16 mouse cellular contexts compared by ENCODE assay signal in genomic region chr16:32934470-32934869, GRCm38 (mm10). TPM values are rescaled to one million over a fixed set of nuclear protein-coding genes. Genes with fewer than 3 reads are reported as not detected.
DNase-seq lines count a peak whose midpoint lies in the region; ATAC-seq and TF ChIP-seq lines count a peak whose summit lies in the region.
"Had no signal": no experiment of that assay in that cellular context is flagged by ENCODE, and none has a peak within 500 bp of the region (broad histone marks: within the 10 kb centered on the region; RNA-seq: fewer than 3 reads in every experiment).

No protein-coding gene starts in this region.

- TF ChIP-seq RAD21 in CH12.LX (IDR thresholded peaks at IDR 0.05; ENCODE audit: low read depth, low read length) = no peak

- DNase-seq in frontal cortex, adult 2 months (ENCODE audit: extremely low spot score in 1 of 2, low spot score in 1 of 2) = peak; percentile 27 to 60
- DNase-seq in frontal cortex, postnatal 25 days (ENCODE audit: low spot score in 2 of 2) = no peak
- DNase-seq in left cerebral cortex, postnatal 25 days (ENCODE audit: low spot score in 2 of 2) = peak; percentile 21 to 82
- DNase-seq in left cerebral cortex, postnatal 36 days (ENCODE audit: low spot score in 2 of 2) = no peak
- DNase-seq in CH12.LX (ENCODE audit: extremely low read depth) = peak; percentile 74
- peak; percentile 19 for DNase-seq in lung, postnatal 14 days
- DNase-seq in cerebellum, adult 9-11 months = no peak
- DNase-seq: cerebellum, adult 8-10 months; gastrocnemius, postnatal 10 days; midbrain, embryonic 14.5 days had no signal

- dilution Hi-C loops in CH12.LX (cut with MboI; ENCODE audit: extremely low pct_ligation_motif_present, extremely low pct_unique_long_range_greater_than_20kb, low sequenced_read_pairs) = no loop called here

- H3K4me2 ChIP-seq in CH12.LX (ENCODE audit: insufficient read depth, low read depth, poor library complexity, severe bottlenecking) = peak overlapping the region; percentile 37
- no peak overlapping the region for H3K4me2 ChIP-seq in midbrain, embryonic 15.5 days
- H3K4me2 ChIP-seq: heart, embryonic 11.5 days; liver, embryonic 12.5 days; neural tube, embryonic 12.5 days had no signal

- 81% methylated on average over 2 of the region's 2 CpGs for WGBS in midbrain, embryonic 15.5 days

- peaks cover 0 to 17% of the 10 kb centered on the region in 2 experiments for H3K36me3 ChIP-seq in CH12.LX (replicated peaks in 1 of 2; ENCODE audit: control insufficient read depth in 1 of 2, insufficient read depth in 1 of 2, low read length in 1 of 2)
- no peaks in the 10 kb centered on the region for H3K36me3 ChIP-seq in midbrain, embryonic 15.5 days (replicated peaks)
- H3K36me3 ChIP-seq: liver, embryonic 12.5 days; neural tube, embryonic 12.5 days had no signal

- no peak for TF ChIP-seq POLR2A in CH12.LX (IDR thresholded peaks at IDR 0.05; ENCODE audit: low read depth, low read length)

- TF ChIP-seq CTCF in CH12.LX (conservative IDR thresholded peaks at IDR 0.05 in 1 of 2, IDR thresholded peaks at IDR 0.05 in 1 of 2; ENCODE audit: low read depth in 2 of 2, low read length in 2 of 2) = no peak

- in situ Hi-C loops in CH12.LX (cut with MboI; ENCODE audit: low pct_ligation_motif_present, low pct_unique_long_range_greater_than_20kb, low sequenced_read_pairs) = no loop called here

- TF ChIP-seq EP300 in CH12.LX (IDR thresholded peaks at IDR 0.05; ENCODE audit: low read length) = peak; percentile 77; the same call in 1 of the 2 replicates

- no peak overlapping the region for H3K27ac ChIP-seq in CH12.LX (ENCODE audit: insufficient read depth, low read depth)
- no peak overlapping the region for H3K27ac ChIP-seq in midbrain, embryonic 15.5 days
- H3K27ac ChIP-seq: liver, embryonic 12.5 days; neural tube, embryonic 12.5 days had no signal

- H3K79me2 ChIP-seq in CH12.LX (replicated peaks; ENCODE audit: control insufficient read depth, extremely low read depth, insufficient read depth, poor library complexity, severe bottlenecking) = peaks cover 38% of the 10 kb centered on the region

- no peaks in the 10 kb centered on the region for H3K27me3 ChIP-seq in CH12.LX (replicated peaks)
- no peaks in the 10 kb centered on the region for H3K27me3 ChIP-seq in midbrain, embryonic 15.5 days (replicated peaks)
- H3K27me3 ChIP-seq: liver, embryonic 12.5 days; neural tube, embryonic 12.5 days had no signal

- intact Hi-C loops in left cerebral cortex, postnatal 25 days (cut with DNase I) = loop anchor here (10.0 kb wide), 1 partner anchor 220 kb away; no protein-coding TSS in a partner anchor
- intact Hi-C loops in left cerebral cortex, postnatal 36 days (cut with DNase I) = no loop called here

- no peak overlapping the region for H3K4me3 ChIP-seq in CH12.LX (replicated peaks in 1 of 3; ENCODE audit: low read depth in 2 of 3, low read length in 2 of 3, poor library complexity in 1 of 3)
- no peak overlapping the region for H3K4me3 ChIP-seq in midbrain, embryonic 15.5 days
- H3K4me3 ChIP-seq: layer of hippocampus, adult 2 months; liver, embryonic 12.5 days; neural tube, embryonic 12.5 days had no signal

- peaks cover 10 to 60% of the 10 kb centered on the region in 2 experiments for H3K4me1 ChIP-seq in CH12.LX (ENCODE audit: control insufficient read depth in 1 of 2, insufficient read depth in 2 of 2)
- 0 out of 2 replicates have a peak, but pooled peaks cover 3% of the 10 kb centered on the region for H3K4me1 ChIP-seq in midbrain, embryonic 15.5 days
- H3K4me1 ChIP-seq: neural tube, embryonic 12.5 days had no signal

- H3K9ac ChIP-seq in CH12.LX (ENCODE audit: insufficient read depth, low read depth) = peak overlapping the region; percentile 17; the same call in 1 of the 2 replicates
- no peak overlapping the region for H3K9ac ChIP-seq in midbrain, embryonic 15.5 days
- H3K9ac ChIP-seq: liver, embryonic 12.5 days; neural tube, embryonic 12.5 days had no signal

- H3K9me3 ChIP-seq in CH12.LX (replicated peaks; ENCODE audit: low read length) = no peaks in the 10 kb centered on the region
- no peaks in the 10 kb centered on the region for H3K9me3 ChIP-seq in midbrain, embryonic 15.5 days
- H3K9me3 ChIP-seq: liver, embryonic 12.5 days; neural tube, embryonic 12.5 days had no signal

- ATAC-seq in midbrain, embryonic 15.5 days (replicated peaks) = no peak
- ATAC-seq: intestine, postnatal 0 days; liver, embryonic 12.5 days had no signal

TF ChIP-seq in CH12.LX, 34 proteins besides CTCF, POLR2A, EP300 and RAD21:
- TF ChIP-seq UBTF (IDR thresholded peaks at IDR 0.05; ENCODE audit: low read depth, low read length) (no peak), MAX (IDR thresholded peaks at IDR 0.05; ENCODE audit: low read length) (peak; percentile 85), HCFC1 (IDR thresholded peaks at IDR 0.05; ENCODE audit: low read depth, low read length) (no peak), CHD2 (IDR thresholded peaks at IDR 0.05; ENCODE audit: low read length) (no peak; the same call in 1 of the 2 replicates), MAFK (IDR thresholded peaks at IDR 0.05; ENCODE audit: insufficient replicate concordance, low read length) (no peak), MXI1 (IDR thresholded peaks at IDR 0.05; ENCODE audit: low read depth, low read length) (peak; percentile 11; the same call in 1 of the 2 replicates), RCOR1 (conservative IDR thresholded peaks at IDR 0.05; ENCODE audit: low read depth, low read length) (no peak), MYC (IDR thresholded peaks at IDR 0.05; ENCODE audit: low read depth, low read length) (peak; percentile 98), SIN3A (IDR thresholded peaks at IDR 0.05; ENCODE audit: low read length) (no peak; the same call in 1 of the 2 replicates), ETS1 (conservative IDR thresholded peaks at IDR 0.05; ENCODE audit: low read depth, low read length) (peak; percentile 93), USF1 (IDR thresholded peaks at IDR 0.05; ENCODE audit: low read depth, low read length) (no peak), BHLHE40 (IDR thresholded peaks at IDR 0.05; ENCODE audit: low read depth, low read length) (peak; percentile 98), GABPA (IDR thresholded peaks at IDR 0.05; ENCODE audit: insufficient replicate concordance, low read depth, low read length) (no peak), USF2 (conservative IDR thresholded peaks at IDR 0.05; ENCODE audit: low read depth, low read length) (no peak), JUN (IDR thresholded peaks at IDR 0.05; ENCODE audit: insufficient read depth, low read depth, low read length) (peak; percentile 22; the same call in 1 of the 2 replicates), NELFE (IDR thresholded peaks at IDR 0.05; ENCODE audit: low read depth, low read length) (no peak), IRF4 (IDR thresholded peaks at IDR 0.05; ENCODE audit: low read depth, low read length) (peak; percentile 85), E2F4 (IDR thresholded peaks at IDR 0.05; ENCODE audit: insufficient replicate concordance, low read depth, low read length) (no peak), MEF2A (IDR thresholded peaks at IDR 0.05; ENCODE audit: borderline replicate concordance, low read depth, low read length) (peak; percentile 91)

RNA-seq across cellular contexts. Expression of gene Lrch3, which starts 20.6 kb away (rescaled TPM):
- 39.7 and 40.4 TPM in 2 replicates for polyA plus RNA-seq in frontal cortex, adult 2 months (2012; rRNA removed)
- 10 to 100 TPM; 31.5 to 36.0 TPM for total RNA-seq in left cerebral cortex, postnatal 25 days (2021)
- 10 to 100 TPM; 31.5 to 39.3 TPM for total RNA-seq in left cerebral cortex, postnatal 36 days (2021)
- 11.4 and 11.9 TPM in 2 replicates for total RNA-seq in CH12.LX (2012; rRNA removed)
- 15.6 and 16.1 TPM in 2 replicates for total RNA-seq in CH12.LX (2014; rRNA removed)
- polyA plus RNA-seq in CH12.LX (2012; ENCODE audit: insufficient read length, low read depth) = 16.6 and 20.7 TPM in 2 replicates
- 43.0 and 56.3 TPM in 2 replicates for polyA plus RNA-seq in midbrain, embryonic 15.5 days (2015; fragmentation: Nextera tagmentation; extraction: Ambion mirVana)

RNA-seq across cellular contexts. Expression of gene Rubcn, which starts 56.9 kb away (rescaled TPM):
- polyA plus RNA-seq in frontal cortex, adult 2 months (2012; rRNA removed) = 75.0 and 76.5 TPM in 2 replicates
- total RNA-seq in left cerebral cortex, postnatal 25 days (2021) = 10 to 100 TPM; 60.9 to 68.5 TPM
- total RNA-seq in left cerebral cortex, postnatal 36 days (2021) = 10 to 100 TPM; 60.7 to 72.2 TPM
- total RNA-seq in CH12.LX (2012; rRNA removed) (21.0 and 28.0 TPM in 2 replicates), CH12.LX (2014; rRNA removed) (38.3 and 40.4 TPM in 2 replicates)
- polyA plus RNA-seq in CH12.LX (2012; ENCODE audit: insufficient read length, low read depth) = 22.2 and 27.7 TPM in 2 replicates
- 37.3 and 38.0 TPM in 2 replicates for polyA plus RNA-seq in midbrain, embryonic 15.5 days (2015; fragmentation: Nextera tagmentation; extraction: Ambion mirVana)

RNA-seq across cellular contexts. Expression of gene Fyttd1, which starts 57.2 kb away (rescaled TPM):
- 49.8 and 54.7 TPM in 2 replicates for polyA plus RNA-seq in frontal cortex, adult 2 months (2012; rRNA removed)
- total RNA-seq in left cerebral cortex, postnatal 25 days (2021) = 100 to 1,000 TPM; 122 to 125 TPM
- total RNA-seq in left cerebral cortex, postnatal 36 days (2021) = 100 to 1,000 TPM; 115 to 121 TPM
- total RNA-seq in CH12.LX (2012; rRNA removed) = 163 and 168 TPM in 2 replicates
- 264 and 297 TPM in 2 replicates for total RNA-seq in CH12.LX (2014; rRNA removed)
- polyA plus RNA-seq in CH12.LX (2012; ENCODE audit: insufficient read length, low read depth) = 148 and 164 TPM in 2 replicates
- 100 and 110 TPM in 2 replicates for polyA plus RNA-seq in midbrain, embryonic 15.5 days (2015; fragmentation: Nextera tagmentation; extraction: Ambion mirVana)

Comparison
In these comparisons a context has a peak if more than half of its experiments do, and no peak if none do; other contexts are left out.
1. DNase-seq: peak in frontal cortex, adult 2 months (2 of 2), left cerebral cortex, postnatal 25 days (2 of 2), CH12.LX (single experiment) and lung, postnatal 14 days (single experiment); none in frontal cortex, postnatal 25 days (0 of 2), left cerebral cortex, postnatal 36 days (0 of 2) and cerebellum, adult 9-11 months (single experiment).